Mouse (Mus musculus) ES-Bruce4 (cell line): ENCODE data around the gene Uaca. TPM values are rescaled to one million over a fixed set of nuclear protein-coding genes. Genes with fewer than 3 reads are reported as not detected.

Experiments used
- H3K27ac ChIP-seq: 2 replicates; pipeline ENCODE4 v1.5.1; 2012; ENCODE audit warnings: low read length, inconsistent platforms; ENCODE audit not compliant: insufficient read depth
- H3K27me3 ChIP-seq: 2 replicates; pipeline ENCODE4 v1.6.1; 2012; ENCODE audit warnings: mild to moderate bottlenecking, low read length, inconsistent platforms; ENCODE audit not compliant: control insufficient read depth, poor library complexity, insufficient read depth, severe bottlenecking
- H3K36me3 ChIP-seq: 2 replicates; pipeline ENCODE4 v1.6.1; 2012; ENCODE audit warnings: inconsistent platforms, mild to moderate bottlenecking, low read length, moderate library complexity; ENCODE audit not compliant: control insufficient read depth, poor library complexity, insufficient read depth, severe bottlenecking
- H3K4me1 ChIP-seq: one replicate; pipeline ENCODE4 v1.8.1; 2011; ENCODE audit warnings: low read length; ENCODE audit not compliant: control insufficient read depth, insufficient read depth
- H3K4me3 ChIP-seq: 2 replicates; pipeline ENCODE4 v1.5.1; 2011; ENCODE audit warnings: low read depth, mild to moderate bottlenecking, low read length
- H3K9ac ChIP-seq: 2 replicates; pipeline ENCODE4 v1.6.1; 2012; ENCODE audit warnings: low read depth, mild to moderate bottlenecking, inconsistent platforms; ENCODE audit not compliant: poor library complexity, severe bottlenecking
- H3K9me3 ChIP-seq: replicated peaks from 2 replicates; pipeline ENCODE4 v1.6.1; 2012; ENCODE audit warnings: mild to moderate bottlenecking, low read length, inconsistent platforms; ENCODE audit not compliant: control insufficient read depth, poor library complexity, insufficient read depth, severe bottlenecking
- CTCF ChIP-seq: IDR thresholded peaks from one replicate; pipeline ENCODE4 v1.8.1; 2011; ENCODE audit warnings: low read depth, low read length
- EP300 ChIP-seq: IDR thresholded peaks from 2 replicates; pipeline ENCODE4 v1.6.1; 2011; ENCODE audit warnings: low read depth, low read length; ENCODE audit not compliant: insufficient read depth
- POLR2A ChIP-seq: IDR thresholded peaks from one replicate; pipeline ENCODE4 v1.8.1; 2011; ENCODE audit warnings: low read length; ENCODE audit not compliant: insufficient read depth
- polyA plus RNA-seq: library from polyadenylated mRNA; stranded (reverse); fragments of >200 nt; gene quantifications from 2 replicates; pipeline ENCODE4 v1.2.4, GENCODE M21; 2011; ENCODE audit warnings: low read depth; ENCODE audit not compliant: missing spikeins, insufficient read depth, insufficient read length

Gene Uaca
- polyA plus RNA-seq, 1 experiment, result 29.7 TPM

DNA sequence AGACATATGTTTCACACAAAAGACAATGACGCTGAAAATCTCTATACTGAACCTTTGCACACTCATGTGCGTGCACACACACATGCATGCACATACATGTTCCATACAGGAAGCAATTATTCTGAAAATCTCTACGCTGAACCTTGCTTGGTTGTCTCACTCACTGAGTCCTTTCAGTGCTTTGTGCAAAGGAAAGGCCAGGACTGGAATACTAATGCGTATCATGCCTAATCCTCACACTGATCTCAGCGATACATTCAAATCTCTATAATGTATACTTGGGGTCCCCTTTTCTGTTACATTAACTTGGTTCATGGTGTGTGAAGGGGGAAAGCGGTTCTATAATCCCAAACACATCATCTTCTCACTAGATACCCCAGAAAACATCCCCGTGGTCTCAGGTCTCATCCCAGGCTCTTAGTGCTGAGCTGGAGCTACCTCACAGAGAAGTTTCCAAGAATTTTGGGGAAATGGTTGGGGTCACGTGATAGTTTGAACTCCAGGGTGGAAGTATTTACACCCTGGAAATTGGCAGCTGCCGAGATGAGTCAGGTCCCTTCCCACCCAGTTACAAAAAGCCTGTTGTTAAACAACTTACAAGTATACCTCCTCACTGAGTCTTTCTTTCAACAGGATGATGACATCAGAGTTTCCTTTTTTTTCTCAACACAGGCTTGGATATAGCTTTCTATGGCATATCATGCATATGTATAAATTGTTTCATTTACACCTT is 12.1 kb upstream of the Uaca start:
- Histone ChIP-seq H3K9ac (no peak overlapping the region), H3K4me3 (no peak overlapping the region), H3K27ac (no peak overlapping the region), H3K36me3 (no peaks in the 10 kb centered on the region), H3K4me1 (no peaks in the 10 kb centered on the region), H3K9me3 (no peaks in the 10 kb centered on the region), H3K27me3 (no peaks in the 10 kb centered on the region)
- TF ChIP-seq EP300 (no peak), POLR2A (no peak), CTCF (no peak)

DNA sequence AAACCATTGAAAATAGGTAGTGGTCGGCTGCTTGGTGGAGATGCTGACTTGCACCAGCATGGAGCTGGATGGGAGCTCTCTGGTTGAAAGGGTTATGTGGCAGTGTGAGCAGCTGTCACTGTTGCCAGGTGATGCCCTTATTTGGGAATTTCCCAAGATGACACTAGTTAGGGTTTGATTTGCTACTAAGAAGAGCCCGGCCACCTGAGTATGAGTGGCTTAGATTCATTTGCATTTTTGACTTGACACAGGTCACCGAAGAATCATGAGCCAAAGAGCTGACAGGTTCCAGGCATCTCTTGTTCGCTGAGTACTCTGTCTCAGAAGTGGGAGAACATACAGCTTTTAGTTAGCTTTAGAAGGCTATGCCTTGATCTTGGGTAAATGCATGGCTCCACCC is 9.3 kb upstream of the Uaca start:
- H3K27me3 ChIP-seq, result no peaks in the 10 kb centered on the region
- no peak overlapping the region for H3K4me3 ChIP-seq
- H3K4me1 ChIP-seq, result no peaks in the 10 kb centered on the region
- H3K36me3 ChIP-seq, result no peaks in the 10 kb centered on the region
- TF ChIP-seq POLR2A (no peak), EP300 (no peak), CTCF (no peak)
- H3K9me3 ChIP-seq, result no peaks in the 10 kb centered on the region
- H3K27ac ChIP-seq, result no peak overlapping the region
- H3K9ac ChIP-seq, result no peak overlapping the region

DNA sequence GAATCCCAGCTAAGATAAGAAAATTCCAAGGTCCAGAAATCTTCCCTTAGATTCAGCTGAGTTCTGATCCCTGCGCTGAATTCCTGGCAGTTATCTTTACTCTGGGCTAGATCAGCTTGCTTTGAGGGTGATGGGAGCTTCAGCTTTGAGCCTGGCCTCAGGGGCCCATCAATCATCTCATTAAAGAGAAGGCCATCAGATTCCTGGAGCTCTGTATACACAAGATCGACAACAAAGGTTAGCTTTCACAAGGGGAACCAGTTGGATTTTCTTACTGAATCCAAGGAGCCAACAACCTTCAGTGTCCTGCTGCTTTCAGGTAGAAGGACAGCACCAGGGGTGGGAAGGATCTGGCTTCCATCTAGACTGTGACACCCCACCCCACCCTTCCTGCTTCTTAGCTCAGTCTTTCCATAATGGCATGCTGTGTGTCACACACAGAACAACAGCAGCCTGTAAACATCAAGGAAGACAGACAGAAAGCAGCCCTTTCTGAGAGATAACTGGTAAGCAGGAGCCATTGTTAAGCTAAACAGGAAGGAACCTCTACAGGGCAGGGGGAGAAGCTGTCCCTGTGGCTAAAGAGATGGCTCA is 6.7 kb upstream of the Uaca start:
- Histone ChIP-seq H3K4me3 (no peak overlapping the region), H3K27ac (no peak overlapping the region), H3K36me3 (no peaks in the 10 kb centered on the region), H3K9me3 (no peaks in the 10 kb centered on the region), H3K9ac (no peak overlapping the region), H3K4me1 (no peaks in the 10 kb centered on the region), H3K27me3 (no peaks in the 10 kb centered on the region)
- TF ChIP-seq POLR2A, result no peak
- peak; percentile 28; the same call in 1 of the 2 replicates for TF ChIP-seq EP300

DNA sequence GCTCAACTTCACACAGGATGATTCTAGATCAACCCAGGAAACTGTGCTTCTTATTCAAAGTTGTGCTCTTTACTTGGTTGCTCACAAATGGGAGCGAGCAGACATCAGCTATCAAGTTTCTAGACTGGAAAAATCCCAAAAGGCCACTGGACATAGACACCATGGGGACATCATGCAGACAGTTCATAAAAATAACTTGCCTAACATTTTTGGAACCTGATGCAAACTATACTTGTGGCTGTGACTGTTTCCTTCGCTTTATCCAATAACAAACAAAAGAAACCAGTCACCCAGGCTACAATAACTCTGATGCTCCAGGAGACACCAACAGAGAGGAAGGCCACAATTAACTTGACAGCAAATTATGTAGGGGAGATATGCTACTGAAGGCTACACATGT is 4.1 kb upstream of the Uaca start:
- Histone ChIP-seq H3K27me3 (no peaks in the 10 kb centered on the region), H3K9me3 (no peaks in the 10 kb centered on the region), H3K36me3 (no peaks in the 10 kb centered on the region), H3K4me3 (no peak overlapping the region), H3K9ac (no peak overlapping the region), H3K27ac (no peak overlapping the region), H3K4me1 (no peaks in the 10 kb centered on the region)
- TF ChIP-seq EP300 (no peak), POLR2A (no peak), CTCF (no peak)

DNA sequence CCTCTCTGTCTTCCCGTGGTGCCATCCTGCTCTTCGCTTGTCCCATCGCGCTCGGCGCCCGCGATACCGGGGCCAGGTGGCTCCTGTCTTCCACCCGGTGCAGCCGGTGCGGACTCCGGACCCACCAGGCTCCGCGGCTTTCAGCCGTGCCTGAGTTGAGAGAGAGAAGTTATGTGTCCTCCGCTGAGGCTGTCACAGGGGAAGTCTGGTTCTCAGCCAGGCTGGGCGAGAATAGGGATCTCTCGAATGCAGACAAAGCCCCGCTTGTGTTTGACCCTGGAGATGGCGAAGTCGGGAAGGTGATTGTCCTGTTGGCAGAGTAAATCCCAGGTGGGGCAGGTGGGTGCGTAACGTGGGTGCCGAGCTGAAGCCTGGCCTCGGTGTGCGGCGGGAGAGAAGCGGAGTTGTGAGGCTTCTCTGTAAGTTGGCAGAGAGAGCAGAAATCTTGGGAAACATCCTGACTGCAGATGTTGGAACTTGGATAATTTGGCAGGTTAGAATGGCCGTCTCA is 554 bp downstream of the Uaca start:
- Histone ChIP-seq H3K4me3 (peak overlapping the region; percentile 92), H3K27me3 (no peaks in the 10 kb centered on the region), H3K27ac (no peak overlapping the region), H3K4me1 (no peaks in the 10 kb centered on the region), H3K9me3 (no peaks in the 10 kb centered on the region), H3K9ac (peak overlapping the region; percentile 86), H3K36me3 (no peaks in the 10 kb centered on the region)
- no peak for TF ChIP-seq POLR2A
- TF ChIP-seq EP300, result no peak
- no peak for TF ChIP-seq CTCF

DNA sequence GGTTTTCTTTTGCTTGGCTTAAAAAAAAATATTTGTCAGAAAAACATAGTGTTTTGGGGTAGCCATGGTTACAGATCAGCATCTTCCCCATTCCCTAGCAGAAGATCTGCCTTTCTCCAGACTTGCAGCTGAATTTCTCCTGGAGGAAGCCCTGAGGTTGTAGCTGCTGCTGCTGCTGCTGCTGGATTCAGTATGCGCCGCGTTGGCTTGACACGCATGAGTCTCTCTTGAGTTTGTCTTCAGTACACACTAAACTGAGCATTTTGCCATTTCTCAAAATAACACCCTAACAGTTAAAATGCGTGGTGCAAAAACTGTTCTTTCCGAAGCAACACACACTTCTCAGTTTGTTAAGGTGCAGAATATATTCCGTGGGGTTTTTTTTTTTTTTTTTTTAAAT is 1.7 kb downstream of the Uaca start:
- no peaks in the 10 kb centered on the region for H3K4me1 ChIP-seq
- H3K9ac ChIP-seq, result no peak overlapping the region
- no peaks in the 10 kb centered on the region for H3K9me3 ChIP-seq
- no peak overlapping the region for H3K27ac ChIP-seq
- no peak overlapping the region for H3K4me3 ChIP-seq
- no peaks in the 10 kb centered on the region for H3K36me3 ChIP-seq
- H3K27me3 ChIP-seq, result no peaks in the 10 kb centered on the region
- TF ChIP-seq EP300, result no peak
- no peak for TF ChIP-seq POLR2A
- no peak for TF ChIP-seq CTCF
